Mouse (Mus musculus) T-helper 1 cell (primary cell): ENCODE measurements around the gene Rph3al.

ENCODE experiments used
- in situ Hi-C: fragments of 300-600 bp; cut with MboI, MseI; formaldehyde crosslinking; loops from one replicate; pipeline ENCODE4 v1.15.1; 2025; ENCODE audit warnings: high pct_unique_total_duplicates

The Rph3al gene

DNA sequence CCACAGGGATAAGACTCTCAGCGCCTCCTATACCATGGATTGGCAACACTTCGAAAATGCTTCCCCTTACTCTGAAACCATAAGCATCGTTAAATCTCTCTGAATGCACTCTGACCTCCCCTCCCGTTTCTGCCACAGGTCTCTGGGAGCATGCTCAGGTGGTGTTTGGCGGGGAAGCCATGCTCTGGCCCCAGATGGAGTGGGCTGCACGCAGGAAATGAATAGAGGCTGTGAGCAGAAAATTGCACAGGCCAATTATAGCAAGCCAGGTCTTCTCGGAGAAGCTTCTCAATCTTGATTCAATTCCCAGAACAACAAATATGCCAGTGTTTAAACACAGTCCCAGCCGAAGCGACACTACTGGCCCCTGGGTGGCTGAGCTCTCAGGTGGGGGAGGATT, 72.4 kb downstream of the Rph3al start:
- in situ Hi-C loops: no loop called here

DNA sequence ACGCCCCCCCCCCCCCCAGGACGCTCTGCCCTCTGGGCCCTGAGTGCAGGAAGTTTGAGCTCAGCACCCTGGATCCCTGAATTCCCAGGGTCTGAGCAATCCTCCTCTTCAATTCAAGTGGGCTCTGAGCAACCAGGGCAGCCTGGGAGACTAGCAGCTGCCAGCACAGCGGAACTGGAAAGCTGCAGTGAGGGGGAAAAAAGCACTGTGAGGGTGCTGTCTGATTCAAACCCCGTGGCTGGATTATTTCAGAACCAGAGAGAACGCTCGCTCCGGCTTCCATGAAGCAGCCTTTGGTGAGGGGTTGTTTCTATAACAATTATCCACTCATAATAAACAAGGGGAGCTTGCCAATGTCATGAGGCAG, 73.0 kb downstream of the Rph3al start:
- in situ Hi-C loops: no loop called here

DNA sequence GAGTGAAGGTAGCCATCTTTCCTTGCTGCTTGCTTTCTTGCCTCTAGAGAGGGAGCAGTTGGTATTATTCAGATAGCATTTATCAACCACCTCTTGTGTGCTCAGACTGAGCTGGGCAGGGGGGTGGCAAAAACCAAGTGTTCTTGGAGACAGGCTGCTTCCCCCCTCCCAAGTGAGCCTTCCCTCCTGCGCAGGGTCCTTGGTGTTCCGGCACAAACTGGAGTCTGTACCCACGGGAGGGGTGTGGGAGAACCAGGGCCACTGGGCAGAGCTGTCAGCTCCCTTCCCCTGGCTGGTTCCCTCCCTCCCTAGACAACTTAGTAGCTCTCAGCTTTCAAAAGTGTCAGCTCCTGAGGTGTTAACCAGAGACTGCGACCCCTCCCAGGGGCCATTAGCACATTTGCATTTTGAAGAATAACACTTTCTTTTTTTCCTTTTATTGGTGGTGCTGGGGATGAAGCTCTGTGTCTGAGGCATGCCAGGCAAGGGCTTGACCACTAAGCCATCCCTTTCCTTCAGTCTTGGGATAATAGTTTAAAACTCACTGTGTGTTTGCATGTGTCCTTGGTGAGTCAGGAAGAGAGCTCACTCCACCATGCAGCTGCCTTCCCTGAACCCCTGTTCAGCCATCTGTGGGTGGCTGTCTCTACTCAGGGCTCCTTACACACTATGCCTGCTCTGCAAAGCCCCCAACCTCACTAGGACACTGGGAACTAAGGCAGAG, 73.5 kb downstream of the Rph3al start:
- in situ Hi-C loops: no loop called here

DNA sequence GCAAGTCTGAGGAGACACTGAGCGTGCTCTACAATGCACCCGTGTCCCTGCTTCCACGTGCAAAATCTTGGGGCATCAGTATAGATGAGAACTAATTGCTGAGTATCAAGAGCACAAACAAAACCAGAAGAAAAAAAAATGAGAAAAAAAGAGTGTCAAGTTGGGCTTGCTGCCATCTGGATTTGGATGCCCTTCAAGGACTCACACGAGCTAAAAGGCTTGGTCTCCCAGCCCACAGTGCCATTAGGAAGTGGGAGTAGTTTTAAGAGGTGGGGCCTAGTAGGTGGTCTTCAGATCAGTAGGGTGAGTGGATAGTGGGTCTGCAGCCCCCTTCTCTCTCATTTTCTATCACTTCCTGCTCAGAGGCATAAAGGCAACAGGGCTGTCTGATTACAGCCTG, 75.8 kb downstream of the Rph3al start:
- in situ Hi-C loops: no loop called here

DNA sequence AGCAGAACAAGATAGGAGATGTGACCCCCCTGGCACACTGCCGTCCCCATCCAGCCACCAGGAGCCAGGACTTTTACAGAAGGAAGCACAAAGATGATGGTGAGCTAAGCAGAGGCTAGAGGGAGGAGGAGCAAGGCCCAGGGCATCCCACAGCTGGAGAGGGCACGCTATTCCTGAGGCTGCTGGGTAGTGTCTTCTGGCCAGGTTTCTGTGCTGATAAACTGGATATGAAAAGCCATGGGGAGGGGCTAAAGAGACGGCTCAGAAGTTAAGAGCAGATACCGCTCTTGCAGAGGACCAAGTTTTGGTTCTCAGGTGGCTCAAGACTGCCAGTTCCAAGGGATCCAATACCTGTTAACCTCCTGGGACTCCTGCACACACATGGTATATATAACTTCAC, 76.6 kb downstream of the Rph3al start:
- in situ Hi-C loops: no loop called here

DNA sequence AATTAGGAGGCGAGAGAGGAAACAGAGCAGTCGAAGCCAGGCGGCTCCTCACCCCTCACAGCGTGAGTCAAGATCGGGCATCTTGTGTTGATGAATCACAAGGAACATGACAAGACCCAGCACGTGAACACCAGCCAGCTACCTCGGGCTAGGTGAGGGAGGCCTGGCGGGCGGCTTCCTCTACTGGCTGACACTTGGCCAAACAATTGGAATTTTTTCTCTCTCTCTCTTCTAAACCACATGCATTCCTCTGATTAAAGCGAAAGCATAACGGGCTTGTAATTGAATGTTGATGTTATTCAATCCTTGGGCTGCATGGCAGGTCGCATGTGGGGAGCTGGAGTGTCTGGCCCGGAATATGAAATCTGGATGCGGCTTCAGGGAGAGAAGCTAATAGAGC, 77.0 kb downstream of the Rph3al start:
- in situ Hi-C loops: no loop called here

DNA sequence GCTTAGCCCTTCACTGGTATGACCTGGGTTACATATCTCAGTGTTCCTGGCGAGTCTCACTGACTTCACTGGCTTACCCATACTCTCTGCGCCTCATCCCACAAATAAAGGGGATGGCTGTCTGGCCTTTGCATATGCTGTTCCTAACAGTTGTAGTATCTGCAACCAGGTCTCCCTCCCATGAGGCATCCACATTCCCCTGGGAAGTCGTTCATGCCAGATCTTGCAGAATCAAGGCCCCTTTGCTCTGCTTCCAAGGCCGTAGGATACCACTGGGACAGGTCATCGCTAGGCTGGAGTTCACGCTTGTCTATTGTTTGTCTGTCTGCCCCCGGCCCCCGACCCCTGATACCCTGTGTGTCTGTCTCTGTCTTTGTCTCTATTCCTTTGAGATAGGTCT, 78.8 kb downstream of the Rph3al start:
- in situ Hi-C loops: no loop called here

DNA sequence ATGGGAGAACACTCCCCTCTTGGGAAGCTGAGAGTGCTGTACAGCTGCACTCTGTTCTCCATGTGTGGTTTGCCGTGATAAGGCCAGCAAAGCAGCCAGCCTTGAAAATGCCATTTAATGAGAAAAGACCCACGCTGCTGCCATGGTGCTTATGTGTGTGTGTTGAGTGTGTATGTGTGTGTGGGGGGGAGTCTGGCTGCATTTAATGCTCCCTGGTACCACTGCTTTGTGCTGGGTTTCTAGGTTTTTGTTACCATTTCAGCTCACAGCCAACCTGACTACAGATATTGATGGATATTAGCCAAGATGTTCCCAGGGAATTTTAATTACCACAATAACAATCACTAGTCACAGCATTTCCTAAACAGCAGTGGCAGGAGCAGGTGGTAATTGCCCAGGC, 79.3 kb downstream of the Rph3al start:
- in situ Hi-C loops: no loop called here

DNA sequence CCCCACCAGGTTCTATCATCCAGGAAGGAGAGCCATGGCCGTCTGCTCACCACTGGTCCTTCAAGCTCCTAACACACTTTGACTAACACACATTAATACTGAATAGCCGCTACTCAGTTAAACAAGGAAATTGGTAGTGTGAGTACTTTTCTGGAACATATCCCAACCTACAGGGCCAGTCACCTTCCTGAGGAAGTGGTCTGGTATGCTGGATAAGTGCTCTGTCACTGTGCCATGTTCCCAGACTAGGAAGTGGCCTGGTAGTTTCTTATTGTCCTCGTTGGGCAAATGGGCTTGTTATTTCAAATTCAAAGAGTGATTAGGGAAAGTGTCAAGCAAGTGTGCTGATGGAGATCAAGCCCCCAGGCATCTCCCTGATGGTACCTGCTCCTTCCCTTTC, 80.4 kb downstream of the Rph3al start:
- in situ Hi-C loops: no loop called here

DNA sequence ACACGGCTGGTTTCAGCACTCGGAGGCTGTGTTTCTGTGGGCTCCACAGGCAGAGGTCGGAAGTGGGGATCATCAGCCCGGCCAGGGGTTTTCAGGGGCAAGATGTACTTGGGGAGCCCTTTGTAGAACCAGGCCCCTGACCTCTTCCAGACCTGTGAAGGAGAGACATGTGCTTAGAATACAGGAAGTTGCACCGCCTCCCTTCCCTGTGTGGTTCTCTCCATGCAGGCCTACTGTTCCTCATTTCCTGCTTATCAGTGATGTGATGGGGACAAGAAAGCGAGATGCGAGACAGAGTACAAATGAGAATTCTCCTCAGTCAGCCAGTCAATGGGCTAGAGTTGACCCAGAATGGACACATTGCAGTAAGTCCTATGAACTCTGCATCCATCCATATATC, 83.9 kb downstream of the Rph3al start:
- in situ Hi-C loops: no loop called here

DNA sequence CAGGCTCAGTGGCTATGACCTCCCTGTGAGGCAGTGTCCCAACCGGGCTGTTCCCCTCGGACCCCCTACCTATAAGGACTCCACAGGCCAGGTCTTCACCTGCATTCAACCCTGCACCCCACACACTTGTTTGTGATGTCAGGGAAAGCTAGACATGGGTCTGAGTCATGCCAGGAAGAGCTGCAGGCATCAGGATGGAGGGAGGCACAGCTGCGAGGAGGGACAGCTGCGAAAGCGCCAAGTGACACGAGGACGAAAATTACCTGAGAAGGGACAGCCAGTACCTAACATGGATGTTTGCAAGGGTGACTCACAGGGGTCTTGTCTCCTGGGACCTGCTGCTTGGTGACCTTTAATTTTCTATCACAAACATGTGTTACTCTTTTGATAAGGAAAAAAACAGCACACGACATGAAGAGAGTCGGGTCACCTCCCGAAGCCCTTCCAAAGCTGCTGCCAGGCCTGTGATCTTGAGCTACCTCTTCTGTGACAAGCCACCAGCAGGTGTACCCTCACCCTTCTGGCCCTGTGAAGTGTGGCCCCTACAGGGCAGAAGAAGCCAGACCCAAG, 85.1 kb downstream of the Rph3al start:
- in situ Hi-C loops: no loop called here

DNA sequence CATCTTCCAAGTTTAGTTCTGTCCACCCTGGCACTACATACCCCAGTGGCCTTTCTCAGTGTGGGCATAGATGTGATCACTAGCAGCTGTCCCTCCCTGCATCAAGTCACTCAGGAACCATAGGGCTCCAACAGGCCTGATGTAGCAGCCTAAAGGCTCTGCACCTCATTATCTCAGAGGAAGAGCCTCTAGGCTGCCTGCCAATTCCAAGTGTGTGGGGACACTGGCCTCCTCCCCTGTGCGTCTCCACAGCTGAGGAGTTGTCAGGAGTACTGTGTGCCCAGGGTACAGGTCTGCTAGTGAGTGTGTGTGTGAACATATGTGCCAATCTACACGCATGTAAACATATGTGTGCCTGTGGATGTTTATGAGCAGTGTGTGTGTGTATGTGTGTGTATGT, 85.7 kb downstream of the Rph3al start:
- in situ Hi-C loops: no loop called here

DNA sequence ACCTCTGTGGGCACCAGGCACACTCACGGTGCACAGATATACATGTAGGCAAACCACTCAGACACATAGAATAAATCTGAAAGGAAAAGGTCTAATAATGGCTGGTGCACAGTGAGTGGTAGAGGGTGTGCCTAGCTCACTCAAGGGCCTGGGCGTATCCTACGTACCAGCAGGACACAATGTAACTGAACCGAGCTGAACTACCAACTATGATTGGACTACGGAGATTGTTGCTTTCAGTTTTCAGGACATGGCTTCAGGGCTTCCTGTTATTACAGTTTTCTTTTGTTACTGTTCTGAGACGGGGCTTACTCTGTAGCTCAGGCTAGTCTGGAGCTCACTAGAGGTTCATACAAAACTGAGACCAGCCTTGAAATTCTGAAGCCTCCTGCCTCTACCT, 88.7 kb downstream of the Rph3al start:
- in situ Hi-C loops: no loop called here

DNA sequence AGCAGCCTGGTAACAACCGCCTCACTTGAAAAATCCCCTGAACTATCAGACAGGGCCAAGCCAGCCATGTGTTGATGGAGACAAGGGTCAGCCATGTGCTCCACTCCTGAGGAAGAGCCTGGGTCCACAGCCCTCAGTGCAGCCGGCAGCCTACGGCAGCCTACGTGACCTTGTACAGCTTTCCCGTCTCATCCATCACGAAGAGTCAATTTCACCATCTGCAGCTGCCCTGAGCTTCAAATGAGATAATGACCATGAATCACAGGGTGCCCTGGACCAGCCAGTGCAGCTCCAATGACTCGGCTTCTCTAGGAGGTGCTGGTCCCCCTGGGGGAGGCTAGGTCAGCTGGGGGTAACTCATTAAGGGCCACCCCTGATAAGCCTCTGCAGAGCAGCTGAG, 91.6 kb downstream of the Rph3al start:
- in situ Hi-C loops: no loop called here

DNA sequence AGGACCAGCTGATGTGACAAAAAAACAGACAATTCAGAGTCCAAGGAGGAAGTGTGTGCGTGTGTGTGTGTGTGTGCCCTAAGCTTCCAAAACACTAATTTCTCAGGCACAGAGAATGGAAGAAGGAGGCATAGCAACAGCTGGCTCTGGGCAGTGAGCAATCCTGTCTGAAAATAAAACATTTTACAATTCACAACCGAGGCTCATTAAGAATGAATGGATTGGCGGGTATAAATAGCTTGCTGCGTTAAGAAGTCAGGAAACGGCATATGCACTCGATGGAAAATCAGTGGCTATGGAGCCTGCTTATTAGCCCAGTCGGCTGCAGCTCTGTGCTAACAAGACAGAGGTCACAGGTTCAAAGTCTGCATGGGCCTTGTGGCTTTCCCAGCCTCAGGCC, 92.6 kb downstream of the Rph3al start:
- in situ Hi-C loops: no loop called here

DNA sequence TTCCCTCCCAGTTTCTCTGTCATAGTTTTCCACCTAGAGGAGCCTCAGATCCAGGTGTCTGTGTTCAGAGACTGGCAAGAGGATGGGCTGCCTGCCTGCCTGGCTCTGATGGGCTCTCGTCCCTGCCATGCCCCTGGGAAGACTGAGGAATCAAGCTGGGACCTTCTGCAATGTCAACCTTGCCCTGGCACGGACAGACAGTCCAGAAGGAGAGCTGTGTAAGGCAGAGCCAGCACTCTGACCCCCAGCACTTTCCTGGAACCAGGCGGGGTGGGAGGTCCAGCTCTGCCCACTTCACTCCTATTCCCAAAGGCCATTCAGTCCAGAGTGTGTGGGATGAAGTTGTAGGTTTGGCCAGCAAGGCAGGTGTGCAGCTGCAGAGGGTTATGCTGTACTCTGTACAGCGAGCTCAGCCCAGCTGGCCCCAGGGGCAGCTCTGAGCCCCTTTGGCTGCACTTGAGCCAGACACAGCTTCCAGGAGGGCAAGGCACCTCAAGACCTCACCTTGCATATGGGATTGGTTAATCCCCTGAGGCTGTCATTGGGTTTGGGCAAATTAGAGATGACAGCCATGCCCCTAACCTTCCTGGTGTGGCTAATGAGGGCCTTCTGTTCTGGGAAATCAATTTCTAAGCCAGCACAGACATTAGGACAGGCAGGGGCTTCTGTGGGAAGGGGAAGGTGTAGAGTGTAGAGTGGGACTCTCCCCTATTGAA, 95.2 kb downstream of the Rph3al start:
- in situ Hi-C loops: no loop called here

DNA sequence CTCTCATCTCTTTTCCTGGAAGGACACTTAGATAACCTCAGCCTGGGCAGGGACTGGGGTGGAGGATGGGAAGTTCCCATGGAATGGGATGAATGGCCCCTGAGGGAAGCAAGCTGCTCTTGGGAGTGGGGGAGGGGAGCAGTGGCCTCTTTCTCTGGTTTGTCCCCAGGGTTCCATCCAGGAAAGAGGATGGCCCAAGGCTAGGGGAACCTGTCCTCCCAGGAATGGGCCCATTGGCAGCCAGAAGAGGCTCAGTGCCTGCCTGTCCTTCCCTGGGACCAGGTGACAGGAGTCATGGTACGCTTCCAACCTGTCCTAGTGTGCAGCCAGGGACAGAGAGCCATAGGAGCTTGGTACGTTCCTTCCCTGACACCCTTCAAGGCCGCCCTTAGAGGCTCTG, 96.7 kb downstream of the Rph3al start:
- in situ Hi-C loops: no loop called here

DNA sequence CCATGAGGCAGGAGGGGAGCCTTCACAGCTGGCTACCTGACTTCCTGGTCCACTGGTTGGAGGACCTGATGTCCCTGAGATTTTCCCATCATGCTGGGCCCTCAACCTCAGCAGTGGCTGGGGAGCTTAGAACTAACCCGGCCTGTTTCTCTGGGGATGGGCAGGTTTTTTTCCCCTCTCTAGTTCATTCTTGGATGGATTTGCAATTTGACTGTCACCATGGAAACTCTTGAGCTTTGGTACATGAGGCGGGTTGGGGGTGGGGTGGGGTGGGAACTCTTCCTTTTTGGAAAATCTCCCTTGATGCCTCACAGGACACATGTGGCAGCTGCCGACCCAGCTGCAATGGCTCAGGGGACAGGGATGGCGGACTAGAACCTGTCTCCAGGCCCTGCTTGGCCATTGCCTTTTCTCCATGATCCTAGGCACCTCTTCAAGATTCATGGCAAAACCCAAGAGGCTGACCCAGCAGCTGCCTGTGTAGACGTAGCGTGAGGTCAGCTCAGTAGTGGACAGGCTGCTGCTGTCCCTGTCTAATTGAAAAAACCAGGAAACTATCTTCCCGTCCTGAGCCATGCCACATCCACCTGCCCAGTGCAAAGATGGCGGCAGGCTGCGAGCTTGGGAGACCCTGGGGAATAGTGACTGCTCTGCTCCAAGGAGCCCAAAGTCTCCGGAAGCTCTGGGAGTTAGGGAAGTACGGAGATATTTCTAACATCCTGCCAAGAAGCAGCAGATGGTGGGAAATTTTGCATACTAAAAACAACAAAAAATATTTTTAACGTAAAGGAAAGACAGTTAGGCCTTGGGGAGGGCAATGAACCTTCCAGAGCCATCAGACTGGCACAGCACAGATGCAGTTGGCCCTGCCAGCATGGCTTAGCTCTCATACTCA, 98.4 kb downstream of the Rph3al start:
- in situ Hi-C loops: no loop called here

DNA sequence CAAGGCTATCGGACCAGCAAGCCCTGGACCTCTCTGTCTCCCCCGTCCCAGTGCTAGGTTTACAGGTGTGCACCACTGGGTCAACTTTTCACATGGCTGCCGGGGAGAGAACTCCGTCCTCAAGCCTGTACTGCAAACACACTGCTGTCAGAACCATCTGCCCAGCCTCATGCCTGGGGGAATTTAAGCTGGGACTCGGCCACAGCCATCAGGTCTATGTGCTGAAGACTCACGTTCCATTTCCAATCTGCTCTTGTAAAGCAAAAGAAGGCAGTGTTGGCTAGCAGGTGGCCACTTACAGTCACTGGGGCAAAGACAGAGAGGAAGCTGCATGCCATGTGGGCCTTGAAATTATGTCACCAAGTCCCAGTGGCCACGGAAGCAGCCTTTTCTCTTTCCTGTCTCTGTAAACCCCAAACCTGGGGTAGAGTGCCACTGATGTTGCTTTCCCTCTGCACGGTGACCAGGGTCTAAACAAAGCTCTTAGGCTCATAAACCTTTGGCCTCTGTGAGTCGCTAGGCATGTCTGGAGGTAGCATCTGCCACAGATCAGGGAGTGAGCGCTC, 99.3 kb downstream of the Rph3al start:
- in situ Hi-C loops: no loop called here

DNA sequence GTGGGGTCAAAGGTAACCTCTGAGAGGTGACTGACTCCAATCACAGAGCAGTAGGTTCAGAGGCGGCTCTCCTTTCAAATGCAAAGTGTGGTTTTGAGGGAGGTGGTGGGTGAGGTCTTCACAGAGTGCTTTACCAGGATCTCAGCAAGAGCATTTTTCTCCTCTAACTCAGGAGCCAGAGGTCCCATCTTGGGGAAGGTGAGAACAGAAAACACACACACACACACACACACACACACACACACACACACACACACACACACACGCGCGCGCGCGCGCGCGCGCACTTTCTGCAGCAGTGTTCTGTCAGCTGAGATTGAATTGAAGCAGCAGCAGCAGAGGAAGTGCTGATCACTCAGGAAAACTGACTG, 102.0 kb downstream of the Rph3al start:
- in situ Hi-C loops: no loop called here

DNA sequence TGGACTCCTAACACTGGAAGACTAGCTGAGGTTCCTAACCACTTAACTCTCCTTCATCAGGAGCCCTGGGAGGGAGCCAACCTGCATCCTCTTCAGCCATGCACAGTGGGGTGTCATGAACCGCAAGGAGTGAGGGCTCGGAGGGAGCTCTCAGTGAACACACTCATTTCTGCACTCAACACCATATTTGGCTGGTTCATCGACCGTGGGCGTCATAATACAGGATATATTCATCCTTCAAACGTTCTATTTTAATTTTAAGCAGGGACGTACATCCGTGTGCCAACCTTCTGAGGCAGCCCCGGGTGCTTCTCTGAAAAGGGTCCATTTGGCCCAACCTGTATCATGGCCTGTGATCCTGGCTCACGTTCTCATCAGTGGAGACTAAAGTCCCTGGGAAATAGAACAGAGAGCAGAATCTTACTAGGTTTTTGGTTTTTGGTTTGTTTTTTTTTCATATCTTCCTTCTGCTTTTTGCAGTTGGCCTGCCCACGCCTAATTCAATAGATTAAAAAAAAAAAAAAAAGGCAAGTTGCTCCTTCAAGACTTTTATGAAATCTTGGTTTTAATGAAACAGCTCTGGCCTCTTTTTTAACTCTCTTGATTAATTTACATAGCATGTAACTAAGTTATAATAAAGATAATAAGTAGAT, 102.5 kb downstream of the Rph3al start:
- in situ Hi-C loops: no loop called here

DNA sequence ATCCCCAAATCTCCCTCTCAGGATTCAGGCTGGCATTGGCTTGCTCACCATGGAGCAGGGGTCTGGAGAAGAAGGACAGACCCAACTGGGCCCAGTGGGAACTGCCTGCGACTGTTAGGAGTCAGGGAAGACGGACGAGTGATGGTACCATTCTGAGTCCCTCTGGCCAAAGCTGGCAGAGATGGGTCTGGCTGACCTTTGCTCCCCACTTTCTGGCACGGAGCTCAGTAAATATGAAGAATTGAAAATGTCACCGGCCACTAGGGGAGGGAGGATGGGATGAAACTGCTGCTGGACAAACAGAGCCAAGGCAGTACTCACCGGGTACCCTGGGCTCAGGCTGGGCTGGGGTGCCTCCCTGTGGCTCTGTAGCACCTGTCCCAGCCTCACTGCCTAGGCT, 105.1 kb downstream of the Rph3al start:
- in situ Hi-C loops: no loop called here
